Mouse (Mus musculus) liver, postnatal 0 days (tissue): ENCODE measurements around the gene Cacnb4.

Experiments used
- CTCF ChIP-seq: sonication (generic); IDR thresholded peaks from 2 replicates; pipeline ENCODE4 v1.5.1; 2016; ENCODE audit warnings: antibody characterized with exemption, low read depth
- EP300 ChIP-seq: IDR thresholded peaks from 2 replicates; pipeline ENCODE4 v1.6.1; 2016; ENCODE audit warnings: antibody characterized with exemption, low read depth, mild to moderate bottlenecking

DNA sequence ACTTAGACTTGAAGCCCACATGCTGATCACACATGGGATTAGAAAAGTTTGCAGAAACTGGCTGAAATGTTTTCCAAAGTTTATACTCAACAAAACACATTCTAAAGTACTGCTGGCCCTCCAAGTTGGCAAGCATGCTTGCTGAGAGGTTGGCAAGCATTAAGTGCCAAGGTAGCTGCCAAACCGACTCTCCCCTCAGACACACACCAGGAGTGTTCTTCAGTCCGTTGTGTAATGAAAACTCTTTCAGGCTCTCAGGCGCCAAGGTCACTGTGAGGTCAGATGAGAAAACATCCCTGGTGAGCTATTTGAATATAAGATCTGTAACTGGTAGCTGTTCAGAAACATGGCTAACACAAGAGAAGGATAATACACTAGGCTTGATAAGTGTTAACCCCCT, 97.8 kb downstream of the Cacnb4 start:
- TF ChIP-seq CTCF (no peak), EP300 (no peak)
